Mouse (Mus musculus) left cerebral cortex, adult 8-10 months (tissue): ENCODE data around the gene 1110008P14Rik. TPM values are rescaled to one million over a fixed set of nuclear protein-coding genes. Genes with fewer than 3 reads are reported as not detected.
A peak's percentile ranks its signal among the peaks of the same experiment; 100 is the strongest.
"Not testable (repeated sequence)": the region's sequence is repeated elsewhere in the genome, so short reads cannot be mapped to it uniquely, and the experiment has no call there.

Experiments used
- DNase-seq, 2 experiments: peaks; one replicate each; pipeline ENCODE4 v3.0.0; 2022; ENCODE audit warnings: low spot score in 2 of 2
- total RNA-seq, 4 experiments: library from RNA; stranded (reverse); gene quantifications; 2 replicates each; pipeline ENCODE4 v1.2.4; 2022

1110008P14Rik gene
- total RNA-seq, 4 experiments from 2014 or later = 226 to 280 (median 259) TPM

DNA sequence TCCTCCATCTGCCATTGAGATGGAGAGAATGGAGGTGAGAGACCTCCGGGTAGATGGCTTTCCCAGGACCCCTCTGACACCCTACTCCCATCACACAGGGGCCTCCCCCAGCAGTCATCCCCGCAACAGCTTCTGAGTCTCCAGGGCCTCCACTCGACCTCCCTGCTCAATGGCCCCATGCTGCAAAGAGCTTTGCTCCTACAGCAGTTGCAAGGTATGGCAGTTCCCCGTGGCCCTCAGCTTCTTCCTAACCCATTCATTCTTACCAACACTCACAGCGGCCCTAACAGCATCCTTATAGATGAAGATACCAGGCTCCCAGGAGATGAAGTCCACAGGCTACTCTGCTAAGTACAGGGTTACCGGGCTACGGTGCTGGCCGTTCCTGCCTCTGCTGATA lies 17.6 kb downstream of the 1110008P14Rik start:
- DNase-seq = no peak

DNA sequence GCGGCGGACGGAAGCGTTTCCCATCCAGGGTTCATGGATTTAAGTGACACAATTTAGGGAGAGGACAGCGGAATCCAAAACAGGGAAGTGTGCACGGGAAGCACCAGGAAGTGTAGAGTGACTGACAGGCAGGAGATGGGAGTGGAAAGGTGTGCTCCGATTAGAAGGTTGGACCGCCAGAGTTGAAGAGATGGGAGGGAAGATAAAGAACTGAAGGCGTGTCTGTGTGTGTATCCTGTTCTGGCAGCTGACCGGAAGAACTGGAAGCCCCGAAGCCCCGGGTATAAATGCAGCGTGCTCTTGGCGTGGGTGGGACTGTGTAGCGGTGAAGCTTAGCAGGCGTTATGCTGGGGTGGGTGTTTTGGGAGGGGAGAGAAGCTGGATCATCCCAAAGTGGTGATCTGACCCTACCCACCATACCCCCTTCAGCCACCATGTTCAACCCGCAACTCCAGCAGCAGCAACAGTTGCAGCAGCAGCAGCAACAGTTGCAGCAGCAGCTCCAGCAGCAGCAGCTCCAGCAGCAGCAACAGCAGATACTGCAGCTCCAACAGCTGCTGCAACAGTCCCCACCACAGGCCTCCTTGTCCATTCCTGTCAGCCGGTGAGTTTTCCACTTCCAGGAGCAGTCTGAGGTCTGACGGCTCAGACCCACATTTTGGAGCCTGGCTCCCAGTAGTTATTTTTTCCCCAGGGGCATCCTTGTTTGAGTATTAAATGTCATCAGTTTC lies 18.2 kb downstream of the 1110008P14Rik start:
- DNase-seq = no peak

DNA sequence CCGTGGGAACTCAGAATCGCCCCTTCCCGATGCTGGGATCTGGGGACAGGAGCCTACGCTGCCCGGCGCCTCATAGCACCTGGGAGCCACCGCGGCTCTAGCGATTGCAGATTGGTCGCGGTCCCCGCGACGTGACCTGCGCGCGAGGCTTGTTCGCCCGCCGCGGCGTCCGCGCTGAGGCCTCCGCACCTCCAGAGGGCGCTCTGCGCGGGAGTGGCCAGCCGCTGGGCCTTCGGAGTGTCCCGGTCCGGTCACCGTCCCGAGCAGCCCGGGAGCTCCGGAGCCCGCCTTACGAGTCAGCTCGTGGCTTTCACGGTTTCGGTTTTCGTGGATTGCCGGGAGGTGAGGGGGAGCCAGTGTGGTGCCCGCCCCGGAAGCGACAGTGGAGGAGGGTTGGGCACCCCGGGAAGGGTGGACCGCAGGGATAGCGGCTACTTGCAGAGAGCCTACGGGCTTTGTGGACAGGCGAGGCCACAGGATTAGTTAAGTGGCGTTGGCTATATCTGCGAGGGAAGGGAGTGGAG lies 18.9 kb downstream of the 1110008P14Rik start:
- peak; percentile 85 to 91 for DNase-seq

- not testable (repeated sequence) for DNase-seq
Measured at GRCm38 (mm10) chr2:32362274-32362673, 19.5 kb downstream of the 1110008P14Rik start.

DNA sequence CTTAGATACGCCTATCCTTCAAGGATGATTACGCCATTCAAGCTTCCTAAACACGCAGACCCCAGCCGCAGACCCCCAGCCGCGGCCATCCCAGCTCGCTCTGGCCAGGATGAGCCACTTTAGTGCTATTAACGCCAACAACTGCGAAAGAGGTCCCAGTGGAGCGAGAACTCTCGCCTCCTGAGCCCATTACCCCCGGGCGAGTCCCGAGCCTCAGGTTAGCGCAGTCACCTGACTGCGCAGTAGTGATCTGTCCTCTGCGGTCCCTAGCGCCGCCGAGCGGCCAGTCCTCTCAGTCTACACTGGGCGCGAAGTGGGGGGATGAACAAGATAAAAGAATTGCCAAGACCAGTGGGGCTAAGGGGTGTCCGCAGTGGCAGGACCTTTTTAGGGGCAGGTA lies 20.3 kb downstream of the 1110008P14Rik start:
- DNase-seq = peak in 1 of 2 experiments; percentile 75

- DNase-seq = peak in 1 of 2 experiments; percentile 88
Measured at GRCm38 (mm10) chr2:32360741-32361140, 21.0 kb downstream of the 1110008P14Rik start.

- DNase-seq = no peak
Measured at GRCm38 (mm10) chr2:32358381-32358780, 23.4 kb downstream of the 1110008P14Rik start.

- DNase-seq = no peak
Measured at GRCm38 (mm10) chr2:32357710-32358109, 24.0 kb downstream of the 1110008P14Rik start.

DNA sequence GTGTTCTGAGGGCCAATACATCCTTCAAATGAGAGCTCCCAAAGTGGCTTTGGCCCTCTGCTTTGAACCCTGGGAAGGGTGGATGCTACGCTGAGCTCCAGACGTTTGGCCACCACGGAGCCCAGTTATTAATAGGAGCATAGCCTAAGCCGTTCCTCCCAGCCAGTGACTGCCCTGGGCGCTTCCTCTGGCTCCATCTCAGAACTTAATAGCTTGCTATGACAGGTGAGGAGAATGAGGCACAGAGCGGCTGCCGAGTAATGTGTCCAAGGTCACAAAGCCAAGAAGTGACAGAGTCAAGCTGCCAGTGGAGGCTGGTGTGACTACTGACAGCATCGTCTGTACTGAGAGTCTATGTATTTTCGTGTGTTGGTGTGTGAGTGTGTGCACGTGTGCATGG lies 25.5 kb downstream of the 1110008P14Rik start:
- DNase-seq = no peak

GRCm38 (mm10) chr2:32354336-32354895 lies 27.3 kb downstream of the 1110008P14Rik start:
- no peak for DNase-seq

DNA sequence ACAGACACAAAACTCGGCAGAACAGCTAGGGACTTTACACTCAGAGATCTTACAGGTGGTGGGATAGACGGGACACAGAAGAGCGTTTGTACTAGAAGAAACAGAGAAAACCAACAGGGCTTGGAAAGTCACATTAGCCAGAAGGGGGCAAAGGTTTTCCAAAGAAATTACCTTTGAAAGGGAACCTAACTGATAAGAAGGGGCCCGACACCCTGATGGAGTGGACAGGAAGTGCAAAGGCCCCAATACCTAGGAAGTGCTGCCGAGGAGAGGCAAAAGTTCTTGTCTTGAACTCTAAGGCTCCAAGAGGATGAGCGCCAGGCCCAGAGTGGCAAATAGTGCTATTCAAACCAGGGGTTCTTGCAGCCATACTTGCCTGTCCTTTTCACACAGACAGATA lies 27.9 kb downstream of the 1110008P14Rik start:
- DNase-seq = no peak

- DNase-seq = peak; percentile 80 to 89
Measured at GRCm38 (mm10) chr2:32353007-32353542, 28.7 kb downstream of the 1110008P14Rik start, which contains the start of gene Dnm1. Gene Dnm1, minus strand, starts transcription at chr2:32353338.

GRCm38 (mm10) chr2:32352151-32353006 lies 29.4 kb downstream of the 1110008P14Rik start, which contains the start of gene Ciz1:
Gene Ciz1, plus strand, starts transcription at chr2:32352327.
- DNase-seq = peak in 1 of 2 experiments; percentile 62

GRCm38 (mm10) chr2:32351471-32351961 lies 30.2 kb downstream of the 1110008P14Rik start:
- peak in 1 of 2 experiments; percentile 64 for DNase-seq

GRCm38 (mm10) chr2:32350471-32351051 lies 31.2 kb downstream of the 1110008P14Rik start:
- DNase-seq = no peak

DNA sequence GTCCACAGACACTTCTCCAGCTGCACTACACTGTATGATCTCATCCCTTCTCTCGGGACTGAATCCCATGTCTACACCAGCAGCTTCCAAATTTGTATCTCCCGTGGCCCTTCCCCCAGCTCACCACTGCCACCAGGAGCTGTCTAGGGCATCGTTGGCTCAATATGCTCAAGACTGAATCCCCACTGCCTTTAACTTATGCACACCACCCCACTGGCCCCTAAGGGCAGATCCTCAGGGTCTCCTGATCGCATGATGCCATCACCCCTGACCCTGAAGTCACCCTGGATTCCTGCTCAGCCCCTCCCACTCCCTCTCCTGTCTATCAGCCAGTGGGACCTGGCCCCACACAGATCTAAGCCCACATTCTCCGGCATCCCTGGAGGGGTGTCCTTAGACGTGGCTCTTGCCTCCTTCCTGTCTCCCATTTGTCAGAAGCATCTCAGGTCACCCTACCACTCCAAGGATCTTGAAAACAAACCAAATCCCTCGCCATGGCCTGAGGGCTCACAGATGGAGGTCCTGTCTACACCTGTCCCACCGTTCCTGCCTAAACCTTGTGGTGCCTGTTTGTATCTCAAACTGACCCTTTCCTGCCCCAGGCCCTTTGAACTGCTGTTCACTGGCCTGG lies 32.0 kb downstream of the 1110008P14Rik start:
- DNase-seq = peak in 1 of 2 experiments; percentile 71

DNA sequence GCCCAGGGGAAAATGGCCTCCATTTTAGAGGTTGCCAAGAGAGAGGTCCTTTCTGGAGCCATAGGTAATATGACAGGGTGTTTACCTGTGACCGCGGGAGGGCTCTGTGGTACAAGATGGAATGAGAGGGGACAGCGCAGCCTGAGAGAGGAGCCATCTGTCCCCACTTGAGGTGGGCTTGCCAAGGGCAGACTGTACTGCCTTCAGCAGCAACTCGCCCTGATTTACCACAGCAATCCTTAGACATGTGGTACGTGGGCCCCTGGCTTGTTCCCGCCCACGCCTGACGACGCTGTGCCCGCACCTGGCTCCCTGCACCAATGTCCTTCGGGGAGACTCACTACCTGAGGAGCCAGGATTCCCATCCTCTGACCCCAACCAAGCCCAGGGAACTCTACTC lies 33.4 kb downstream of the 1110008P14Rik start:
- peak in 1 of 2 experiments; percentile 82 for DNase-seq

- DNase-seq = no peak
Measured at GRCm38 (mm10) chr2:32347019-32347418, 34.7 kb downstream of the 1110008P14Rik start.

- no peak for DNase-seq
Measured at GRCm38 (mm10) chr2:32344598-32345321, 37.0 kb downstream of the 1110008P14Rik start.
